Mouse (Mus musculus) cerebellum, adult 2 months (tissue): Measurements from ENCODE around the gene Dpp7. TPM values are rescaled to one million over a fixed set of nuclear protein-coding genes. Genes with fewer than 3 reads are reported as not detected.
A peak's percentile ranks its signal among the peaks of the same experiment; 100 is the strongest.

Source experiments
- DNase-seq, 2 experiments: peaks; one replicate each; pipeline ENCODE4 v3.0.0; 2021
- H3K27ac ChIP-seq: fragments of 200-500 bp; 2 replicates; pipeline ENCODE4 v1.5.1; 2012; ENCODE audit warnings: low read length, control low read depth, inconsistent platforms; ENCODE audit not compliant: insufficient read depth
- H3K27me3 ChIP-seq: fragments of 200-500 bp; 2 replicates; pipeline ENCODE4 v1.6.1; 2012; ENCODE audit warnings: inconsistent platforms, mild to moderate bottlenecking, low read length, moderate library complexity; ENCODE audit not compliant: control insufficient read depth, insufficient read depth
- H3K4me1 ChIP-seq: fragments of 200-500 bp; 2 replicates; pipeline ENCODE4 v1.6.1; 2011; ENCODE audit warnings: low read length; ENCODE audit not compliant: control insufficient read depth, insufficient read depth
- H3K4me3 ChIP-seq: fragments of 200-500 bp; replicated peaks from 2 replicates; pipeline ENCODE3; 2011; ENCODE audit warnings: mild to moderate bottlenecking, low read depth, low read length, control low read depth; ENCODE audit not compliant: insufficient read depth
- CTCF ChIP-seq: fragments of 200-500 bp; IDR thresholded peaks from 2 replicates; pipeline ENCODE4 v1.5.1; 2011; ENCODE audit warnings: low read depth, mild to moderate bottlenecking, control low read depth, low read length, moderate library complexity, borderline replicate concordance; ENCODE audit not compliant: insufficient read depth
- POLR2A ChIP-seq: fragments of 200-500 bp; IDR thresholded peaks from 2 replicates; pipeline ENCODE4 v1.6.1; 2011; ENCODE audit warnings: low read length, control low read depth, borderline replicate concordance; ENCODE audit not compliant: insufficient read depth
- WGBS: fragments of 180-500 bp; shearing (Covaris S2); methylation state at CpG from one replicate; pipeline ENCODE4 v1.1.7; 2018; 5-methylcytosine and 5-hydroxymethylcytosine counted together
- polyA plus RNA-seq: library from polyadenylated mRNA; depleted of rRNA; stranded (reverse); fragments of >200 nt; gene quantifications from 2 replicates; pipeline ENCODE4 v1.2.3, GENCODE M21; 2012

Dpp7 gene
- polyA plus RNA-seq, 1 experiment, result 63.1 TPM

DNA sequence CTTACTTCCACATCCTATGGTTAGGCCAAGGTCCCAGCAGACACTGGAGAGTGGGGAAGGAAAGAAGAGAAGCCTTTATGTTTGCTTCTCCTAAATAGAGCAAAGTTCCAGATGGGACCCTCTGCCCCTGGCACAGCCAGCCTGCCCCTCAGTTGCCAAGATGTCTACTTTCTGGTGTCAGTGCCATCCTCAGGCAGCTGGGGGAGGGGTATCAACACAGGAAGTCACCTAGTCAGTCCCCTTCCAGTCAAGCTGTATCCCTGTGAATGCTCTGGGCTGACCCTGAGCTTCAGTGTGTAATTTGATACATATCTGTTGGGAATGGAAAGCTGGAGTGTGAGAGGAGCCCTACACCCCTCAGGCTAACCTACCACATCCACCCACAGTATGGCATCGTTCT, 40.9 kb upstream of the Dpp7 start:
- no peak overlapping the region for H3K4me3 ChIP-seq

DNA sequence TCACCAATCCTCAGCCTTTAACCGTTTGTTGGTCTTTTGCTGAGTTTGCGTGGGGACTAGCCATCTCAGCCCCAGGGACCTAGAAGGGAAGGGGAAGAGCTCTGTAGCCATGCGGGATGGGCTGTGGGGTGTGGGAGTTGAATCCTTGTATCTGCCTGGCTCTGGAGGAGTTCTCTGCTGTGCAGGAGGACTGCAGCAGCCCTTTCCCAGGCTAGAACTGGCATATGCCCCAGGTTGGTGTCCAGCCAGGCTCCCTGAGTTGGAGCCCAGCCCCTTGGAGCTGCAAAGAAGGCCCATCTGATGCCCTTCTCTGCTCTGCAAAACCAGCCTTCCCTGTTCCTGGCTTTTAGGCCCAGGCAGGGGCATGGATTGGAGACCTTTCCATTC, 40.4 kb upstream of the Dpp7 start:
- H3K4me3 ChIP-seq, result peak overlapping the region; percentile 53
- H3K27me3 ChIP-seq, result no peaks in the 10 kb centered on the region
- DNase-seq, result peak; percentile 79 to 83
- H3K27ac ChIP-seq, result 0 out of 2 replicates have a peak overlapping the region, but pooled peaks have one; percentile 4
- TF ChIP-seq POLR2A (peak; percentile 28; the same call in 1 of the 2 replicates), CTCF (no peak)
- WGBS, result 26% methylated on average over 3 of the region's 3 CpGs
- H3K4me1 ChIP-seq, result peaks cover 15% of the 10 kb centered on the region

More for the DNA sequence above, 40.9 kb upstream of the Dpp7 start:
- no peak for DNase-seq
- no peak overlapping the region for H3K27ac ChIP-seq
- H3K4me1 ChIP-seq, result peaks cover 15% of the 10 kb centered on the region
- no peak for TF ChIP-seq CTCF
- TF ChIP-seq POLR2A, result no peak
- 71% methylated on average over 1 of the region's 1 CpGs for WGBS
- H3K27me3 ChIP-seq, result no peaks in the 10 kb centered on the region

- H3K4me3 ChIP-seq, result peak within 1 kb of the TSS; percentile 53
- H3K27ac ChIP-seq, result peak within 1 kb of the TSS; percentile 4; the same call in 1 of the 2 replicates
- peaks cover 15% of the 10 kb centered on the region for H3K4me1 ChIP-seq
- no peaks in the 10 kb centered on the region for H3K27me3 ChIP-seq
- WGBS, result 3% methylated on average over 56 of the region's 57 CpGs
- peak; percentile 54 to 59 for DNase-seq
- TF ChIP-seq POLR2A (0 out of 2 replicates have a peak, but pooled peaks have one; percentile 12), CTCF (no peak; the same call in 1 of the 2 replicates)
These were observed 39.8 kb upstream of the Dpp7 start, which contains the start of gene Entpd2 for GRCm38 (mm10) chr2:25395721-25396596. TSS of gene Entpd2 (plus strand) at chr2:25395874.

DNA sequence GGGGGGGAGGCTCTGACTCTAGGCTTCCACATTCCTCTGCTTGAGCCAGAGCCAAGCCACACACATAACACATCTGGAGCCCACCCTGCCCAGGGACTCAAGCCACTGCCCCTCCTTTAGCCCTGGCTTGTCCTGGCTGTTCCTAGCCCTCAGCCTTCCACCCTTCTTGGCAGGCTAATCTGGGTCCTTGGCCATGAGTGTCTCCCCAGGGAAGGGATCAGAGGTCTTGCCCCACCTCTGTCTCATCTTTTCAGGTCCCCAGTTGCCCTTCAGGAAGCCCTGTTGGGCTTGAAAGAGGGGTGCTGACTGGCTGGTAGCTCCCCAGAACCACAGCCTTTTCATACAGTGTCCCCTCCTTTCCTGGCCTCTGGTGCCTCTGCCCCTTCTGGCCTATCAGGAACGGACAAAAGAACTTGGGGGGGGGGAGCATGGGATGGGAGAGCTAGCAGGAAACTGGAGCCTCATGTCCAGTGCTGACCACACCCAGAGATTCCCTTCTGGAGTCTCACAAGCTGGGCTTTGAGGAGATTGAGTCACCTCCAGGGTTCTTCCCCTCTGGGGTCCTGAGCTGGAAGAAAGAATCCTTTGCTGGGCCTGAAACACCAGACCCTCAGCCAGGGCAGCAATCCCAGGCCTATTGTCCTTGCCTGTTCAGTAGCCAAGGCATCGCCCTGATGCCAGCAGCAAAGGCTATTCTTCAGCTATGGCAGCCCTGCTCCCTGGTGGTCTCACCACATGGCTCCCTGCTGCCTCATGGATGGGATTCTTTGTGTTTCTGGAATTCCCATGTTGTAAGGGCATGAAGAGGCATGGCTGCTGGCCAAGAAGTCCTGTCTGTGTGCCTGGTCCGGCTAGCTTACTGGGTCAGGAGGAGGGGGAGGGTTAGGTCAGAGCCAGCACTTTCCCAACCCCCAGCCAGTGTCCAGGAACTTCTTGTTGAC, 38.4 kb upstream of the Dpp7 start:
- TF ChIP-seq CTCF, result no peak
- TF ChIP-seq POLR2A, result no peak
- no peak overlapping the region for H3K27ac ChIP-seq
- DNase-seq, result peak; percentile 44 to 60
- no peak overlapping the region for H3K4me3 ChIP-seq
- WGBS, result 48% methylated on average over 3 of the region's 3 CpGs
- peaks cover 12% of the 10 kb centered on the region for H3K4me1 ChIP-seq
- H3K27me3 ChIP-seq, result no peaks in the 10 kb centered on the region

DNA sequence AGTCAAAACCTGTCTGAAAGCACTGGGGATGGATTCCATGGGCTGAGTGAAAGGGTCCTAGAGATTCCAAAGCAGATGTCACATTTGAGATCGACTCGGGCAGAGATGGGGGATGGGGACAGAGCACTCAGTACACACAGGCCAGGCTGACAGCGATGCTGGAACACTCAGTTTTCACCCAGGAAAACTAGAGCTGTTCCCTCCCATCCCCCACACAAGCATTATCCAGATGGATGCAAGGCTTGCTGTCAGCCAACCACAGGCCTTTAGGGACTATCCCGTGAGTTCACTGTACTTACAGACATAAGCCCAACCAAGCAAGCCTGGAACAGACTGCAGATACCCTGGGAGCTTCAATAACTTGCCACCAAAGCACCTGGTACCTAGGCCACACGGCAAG, 35.1 kb upstream of the Dpp7 start:
- WGBS, result 26% methylated on average over 5 of the region's 5 CpGs
- no peak for DNase-seq
- H3K4me3 ChIP-seq, result no peak overlapping the region
- TF ChIP-seq POLR2A (no peak), CTCF (no peak)
- H3K4me1 ChIP-seq, result peaks cover 2% of the 10 kb centered on the region; the same call in 1 of the 2 replicates
- H3K27ac ChIP-seq, result no peak overlapping the region
- no peaks in the 10 kb centered on the region for H3K27me3 ChIP-seq

GRCm38 (mm10) chr2:25384492-25384891, 28.3 kb upstream of the Dpp7 start:
- no peaks in the 10 kb centered on the region for H3K27me3 ChIP-seq
- TF ChIP-seq CTCF (no peak), POLR2A (no peak)
- no peak overlapping the region for H3K27ac ChIP-seq
- WGBS, result 91% methylated on average over 5 of the region's 5 CpGs
- DNase-seq, result no peak
- no peak overlapping the region for H3K4me3 ChIP-seq
- no peaks in the 10 kb centered on the region for H3K4me1 ChIP-seq

GRCm38 (mm10) chr2:25376589-25376988, 20.4 kb upstream of the Dpp7 start:
- 54% methylated on average over 4 of the region's 4 CpGs for WGBS
- Histone ChIP-seq H3K4me3 (no peak overlapping the region), H3K27me3 (no peaks in the 10 kb centered on the region), H3K27ac (no peak overlapping the region), H3K4me1 (peaks cover 6% of the 10 kb centered on the region)
- peak; percentile 69 for DNase-seq
- TF ChIP-seq POLR2A (no peak), CTCF (peak; percentile 77)
